Mouse (Mus musculus) left cerebral cortex, adult 11 months (tissue): ENCODE measurements at regions not wholly inside any gene's neighbourhood (a gene's known extent, or its start where the extent isn't known, plus 50 kb on each side); places are given as distances from the start of the nearest gene placed in this dataset.

Experiments used
- DNase-seq: peaks from one replicate; pipeline ENCODE4 v3.0.0; 2022; ENCODE audit warnings: low spot score

DNA sequence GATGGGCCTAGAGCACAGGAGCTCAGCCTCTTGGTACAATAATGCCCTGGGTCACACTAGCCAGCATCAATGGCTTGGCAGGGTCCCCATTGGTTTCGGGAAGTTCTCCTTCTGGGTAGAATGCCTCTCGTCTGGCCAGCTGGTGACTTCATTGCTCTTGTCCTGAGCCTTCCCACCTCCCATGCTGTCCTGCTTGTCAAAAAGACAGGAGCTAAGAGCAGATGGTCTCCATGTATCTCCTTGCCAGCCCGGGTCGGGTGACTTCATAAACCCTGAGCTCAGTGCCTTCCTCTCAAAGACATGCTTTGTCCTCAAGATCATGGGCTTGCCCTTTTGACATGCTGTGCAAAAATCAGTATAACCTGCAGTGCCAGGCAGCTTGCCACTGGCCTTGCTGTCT is 179.2 kb upstream of the Sh3bp4 start:
- DNase-seq: no peak

DNA sequence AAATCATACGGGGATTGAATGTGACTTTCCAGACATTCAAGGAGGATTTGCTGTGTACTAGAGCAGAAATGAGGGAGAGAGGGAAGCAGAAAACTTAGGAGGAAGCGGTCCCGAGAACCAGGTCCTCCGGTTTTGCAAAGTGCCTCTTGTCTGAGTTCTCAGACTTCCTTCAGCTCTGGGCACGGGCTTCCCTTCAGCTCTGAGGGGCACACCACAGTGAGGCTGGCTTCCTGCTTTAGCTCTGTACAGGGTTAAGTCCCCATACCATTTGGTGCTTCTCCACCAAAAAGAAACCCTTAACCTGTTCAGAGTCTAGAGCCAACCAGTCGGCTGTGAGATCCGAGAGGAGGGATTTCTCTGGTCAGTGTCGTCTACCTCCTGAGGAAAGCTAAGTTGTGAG is 167.8 kb upstream of the Sh3bp4 start:
- no peak for DNase-seq

DNA sequence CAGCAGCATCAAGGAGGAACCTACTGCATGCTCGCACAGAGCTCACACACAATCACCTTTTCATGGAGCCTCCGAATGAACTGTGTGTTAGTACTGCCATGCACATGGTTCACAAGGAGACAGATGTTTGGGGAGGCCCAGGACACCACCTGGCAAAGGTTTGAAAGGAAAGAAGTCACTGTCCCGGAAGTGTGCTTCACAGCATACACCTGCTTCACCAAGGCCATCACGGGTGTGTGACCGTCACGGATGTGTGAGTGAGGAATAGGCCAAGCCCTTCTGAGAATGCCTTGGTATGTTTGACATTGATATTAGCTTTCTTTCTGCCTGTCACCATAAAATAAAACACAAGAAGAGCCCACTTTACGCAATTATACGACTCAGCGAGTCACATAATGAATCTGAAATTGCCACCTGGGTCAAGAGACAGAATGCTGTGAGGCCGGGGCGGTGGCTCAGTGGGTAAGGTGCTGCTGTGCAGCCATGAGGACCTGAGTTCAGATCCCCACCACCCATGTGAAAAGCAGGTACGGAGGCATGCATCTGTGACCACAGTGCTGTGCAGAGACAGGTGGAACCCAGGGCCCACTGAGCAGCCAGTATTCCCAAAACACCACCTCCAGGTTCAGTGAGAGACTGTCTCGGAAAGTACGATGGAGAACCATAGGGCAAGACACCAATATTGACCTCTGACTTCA is 162.3 kb upstream of the Sh3bp4 start:
- DNase-seq: no peak

DNA sequence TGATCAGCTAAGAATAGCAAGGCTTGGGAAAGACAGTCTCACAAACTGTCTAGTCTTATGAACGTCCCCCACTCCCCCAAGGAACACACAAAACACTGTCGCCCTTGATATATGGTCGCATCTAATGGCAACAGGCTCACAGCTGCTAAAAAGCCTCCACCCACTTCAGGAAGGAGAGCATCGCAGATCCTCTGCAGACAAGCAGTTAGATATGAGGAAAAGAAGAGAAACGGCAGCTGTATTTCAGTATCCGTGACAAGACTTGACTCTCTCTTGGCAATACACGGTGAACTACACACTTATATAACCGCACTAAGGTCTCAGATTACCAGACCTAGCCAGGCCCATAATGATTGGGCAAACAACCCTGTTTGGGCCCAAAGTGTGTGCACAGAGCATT is 161.5 kb upstream of the Sh3bp4 start:
- DNase-seq: no peak

DNA sequence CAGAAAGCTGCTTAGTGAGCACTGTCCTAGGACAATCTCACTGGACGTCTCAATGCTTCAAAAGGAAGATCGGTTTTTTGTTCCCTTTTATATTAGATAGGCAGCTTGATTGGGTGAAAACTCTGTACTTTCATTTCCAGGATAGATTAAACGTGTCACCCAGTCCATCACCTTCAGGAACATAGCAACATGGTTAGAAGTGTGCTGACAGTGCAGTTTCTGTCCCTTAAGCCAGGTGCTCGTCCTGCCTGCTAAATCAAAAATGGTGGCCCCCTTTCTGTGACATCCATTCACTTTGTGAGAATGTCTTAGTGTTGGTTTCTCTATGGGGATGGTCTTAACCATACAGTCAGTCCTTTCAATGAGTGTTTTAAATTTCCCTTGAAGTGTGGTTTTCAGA is 160.9 kb upstream of the Sh3bp4 start:
- DNase-seq: no peak

DNA sequence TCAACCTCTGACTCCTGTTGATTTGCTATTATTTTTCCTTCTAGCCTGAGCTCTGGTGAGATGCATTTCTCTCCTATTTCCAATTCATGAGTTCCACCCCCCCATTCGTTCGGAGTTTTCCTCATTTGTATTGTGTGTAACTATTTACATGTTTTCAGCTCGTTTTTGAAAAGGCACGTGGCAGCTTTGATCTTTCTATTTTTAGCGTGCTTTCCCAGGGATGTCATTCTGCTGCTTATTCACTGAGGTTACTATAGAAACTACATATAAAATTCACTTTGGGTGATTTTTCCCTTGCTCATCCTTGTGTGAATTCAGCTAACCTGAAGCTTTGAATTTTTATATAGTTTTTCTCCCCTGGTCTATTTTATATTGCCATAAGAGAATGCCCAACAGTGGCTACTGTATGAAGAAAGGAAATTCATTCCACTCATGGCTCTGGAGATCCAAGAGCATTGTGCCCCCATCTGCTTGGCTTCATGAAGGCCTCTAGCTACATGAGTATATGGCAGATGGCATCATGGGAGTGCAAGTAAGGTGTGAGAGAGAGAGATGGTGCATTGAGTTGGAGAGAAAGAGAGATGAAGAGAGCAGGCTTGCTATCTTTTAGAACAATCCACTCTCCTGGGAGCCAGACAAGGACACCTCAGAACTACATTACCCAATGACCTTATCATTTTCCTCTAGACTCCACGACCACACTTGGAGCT is 160.2 kb upstream of the Sh3bp4 start:
- no peak for DNase-seq

DNA sequence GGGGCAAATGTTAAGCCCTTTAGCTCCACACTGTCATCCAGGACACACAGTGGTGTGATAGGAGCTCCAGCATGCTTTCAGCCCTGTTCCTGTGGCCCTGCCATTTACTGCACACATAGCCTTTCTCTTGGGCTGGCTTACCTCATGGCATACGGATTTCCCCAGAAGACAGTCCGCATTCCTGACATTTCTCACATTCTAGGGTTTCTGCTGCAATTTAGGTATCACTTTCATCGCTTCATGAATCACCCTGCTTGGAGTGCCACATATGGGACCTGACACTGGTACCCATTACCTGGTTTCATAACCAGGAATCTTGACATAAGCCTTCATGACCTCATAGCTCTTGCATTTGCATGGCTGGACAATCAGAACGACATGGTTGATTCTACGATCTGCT is 158.5 kb upstream of the Sh3bp4 start:
- no peak for DNase-seq

DNA sequence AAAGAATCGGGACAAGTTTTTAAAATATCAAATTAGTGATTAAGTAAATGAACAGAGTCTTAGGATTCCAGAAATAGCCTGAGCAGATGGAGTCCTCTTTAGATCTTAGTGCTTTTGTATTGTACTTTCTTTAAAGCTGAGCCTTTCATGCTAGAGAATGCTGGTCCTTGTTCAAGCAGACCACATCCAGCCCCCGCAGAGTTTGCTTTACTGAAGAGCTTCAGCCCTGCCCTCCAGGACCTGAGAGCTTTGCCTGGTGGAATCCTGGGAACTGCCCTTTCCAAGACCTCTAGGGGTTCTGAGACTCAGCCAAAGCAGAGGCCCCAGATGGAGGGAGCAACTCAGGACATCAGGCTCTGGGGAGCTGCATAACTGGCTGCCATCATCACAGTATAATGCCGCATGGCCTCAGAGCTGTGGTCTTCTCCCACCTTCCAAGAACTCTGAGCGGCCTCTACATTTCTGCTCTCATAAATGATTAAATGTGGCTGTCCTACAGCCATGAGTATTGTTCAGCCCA is 153.6 kb upstream of the Sh3bp4 start:
- DNase-seq: no peak

DNA sequence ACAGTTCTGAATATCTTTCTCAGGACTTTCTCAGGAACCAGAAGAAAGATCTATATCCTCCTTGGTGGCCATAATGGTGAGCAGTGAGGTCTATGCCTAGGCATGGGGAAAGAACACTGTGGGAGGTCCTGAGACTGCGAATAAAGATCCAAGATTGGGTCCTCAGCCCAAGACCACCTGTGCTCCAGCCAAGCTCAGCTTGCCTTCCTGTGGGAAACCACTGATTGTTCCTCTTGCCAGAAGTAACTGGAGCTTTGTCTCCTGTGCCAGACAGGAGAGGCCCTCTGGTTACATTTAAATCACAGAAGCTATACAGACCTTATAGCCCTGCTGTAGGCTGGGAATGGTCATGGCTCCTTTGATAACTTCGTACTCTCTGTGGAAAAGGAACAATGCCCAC is 148.8 kb upstream of the Sh3bp4 start:
- DNase-seq: no peak

DNA sequence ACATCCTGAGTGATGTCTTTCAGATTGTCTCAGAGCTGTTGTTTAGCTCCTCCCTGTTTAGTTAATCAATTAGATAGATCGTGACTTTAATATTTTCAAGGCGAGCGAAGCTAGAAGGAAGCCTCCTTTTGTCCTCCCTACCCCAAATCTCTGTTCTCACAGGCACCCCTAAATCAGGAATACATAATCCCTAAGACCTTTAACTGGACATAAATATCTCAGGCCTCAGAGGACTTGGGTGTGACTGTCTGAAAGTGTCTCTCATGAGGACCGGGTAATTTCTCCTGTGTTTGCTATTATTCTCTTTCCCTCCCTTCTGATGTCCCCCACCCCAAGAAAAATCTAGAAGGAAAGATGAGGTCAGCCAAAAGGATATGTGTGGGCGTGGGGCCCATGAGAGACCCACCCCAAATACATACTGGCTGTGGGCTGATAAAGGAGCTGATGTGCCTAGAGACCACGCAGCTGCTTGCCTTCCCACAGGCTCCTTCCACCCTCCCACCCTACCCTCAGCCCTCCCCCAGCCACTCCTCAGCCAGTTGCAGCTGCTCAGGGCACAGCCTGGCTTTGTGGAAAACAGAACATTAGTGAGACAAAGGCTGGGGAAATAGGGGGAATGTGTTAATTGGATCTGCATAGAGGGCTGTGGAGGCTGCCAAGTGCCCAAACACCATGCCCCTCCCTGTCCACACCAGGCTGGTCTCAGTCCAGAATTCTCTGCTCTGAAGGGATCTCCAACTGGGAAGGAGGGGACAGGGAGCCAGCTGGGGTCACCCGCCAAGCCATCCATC is 146.2 kb upstream of the Sh3bp4 start:
- DNase-seq: no peak

DNA sequence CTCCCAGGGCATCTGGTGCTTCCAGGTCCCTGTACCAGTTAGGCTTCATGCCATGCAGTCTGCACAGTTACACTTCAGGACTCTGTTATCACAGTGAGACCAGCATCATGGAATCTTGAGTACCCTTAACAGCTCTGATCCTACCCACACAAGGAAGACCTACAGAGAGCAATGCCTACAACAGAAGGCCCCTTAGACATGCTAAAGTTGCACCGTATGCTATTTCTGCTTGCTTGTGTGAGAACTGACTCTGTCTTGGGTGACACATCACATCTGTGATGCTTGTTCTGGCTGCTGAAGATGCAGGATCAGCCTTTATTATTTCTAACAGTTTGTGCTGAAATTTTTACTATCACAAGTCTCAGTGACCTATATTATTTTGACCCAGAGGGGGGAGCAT is 135.0 kb upstream of the Sh3bp4 start:
- no peak for DNase-seq

DNA sequence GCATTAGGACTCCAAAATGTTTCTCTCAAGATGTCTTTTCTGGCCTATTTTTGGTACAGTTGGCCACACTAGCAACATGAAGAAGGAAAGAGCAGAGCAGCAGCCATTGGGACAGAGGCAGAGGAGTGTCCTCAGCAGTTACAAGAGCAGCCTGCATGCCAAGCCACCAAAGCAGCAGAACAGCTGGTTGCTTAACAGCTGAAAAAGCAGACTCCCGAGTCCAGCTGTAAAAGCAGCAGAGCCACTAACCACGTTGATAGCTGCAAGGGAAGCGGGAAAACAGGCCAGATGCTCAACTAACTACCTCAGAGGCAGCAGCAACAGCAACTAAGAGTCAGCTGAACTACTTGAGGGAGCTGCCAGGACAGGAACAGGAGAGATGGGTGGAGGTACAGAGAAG is 134.4 kb upstream of the Sh3bp4 start:
- DNase-seq: no peak

DNA sequence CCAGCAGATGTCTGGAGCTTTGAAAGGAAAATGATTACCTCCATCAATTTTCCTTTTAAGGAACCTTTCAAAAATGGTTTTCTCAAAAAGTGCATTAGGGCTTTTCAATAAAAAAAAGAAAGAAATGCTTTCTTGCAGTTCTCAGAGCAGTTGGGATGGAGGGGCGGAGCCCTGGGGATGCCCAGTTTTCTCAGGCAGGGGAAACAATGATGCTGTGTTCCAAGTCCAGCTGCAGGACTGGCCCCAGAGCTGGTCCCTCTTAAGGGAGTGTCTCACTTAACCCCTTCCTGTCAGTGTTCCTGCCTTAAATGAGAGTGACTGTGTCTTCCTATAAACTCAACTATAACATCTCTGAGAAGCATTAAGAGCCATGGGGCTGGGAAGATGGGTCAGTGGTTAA is 132.9 kb upstream of the Sh3bp4 start:
- no peak for DNase-seq

DNA sequence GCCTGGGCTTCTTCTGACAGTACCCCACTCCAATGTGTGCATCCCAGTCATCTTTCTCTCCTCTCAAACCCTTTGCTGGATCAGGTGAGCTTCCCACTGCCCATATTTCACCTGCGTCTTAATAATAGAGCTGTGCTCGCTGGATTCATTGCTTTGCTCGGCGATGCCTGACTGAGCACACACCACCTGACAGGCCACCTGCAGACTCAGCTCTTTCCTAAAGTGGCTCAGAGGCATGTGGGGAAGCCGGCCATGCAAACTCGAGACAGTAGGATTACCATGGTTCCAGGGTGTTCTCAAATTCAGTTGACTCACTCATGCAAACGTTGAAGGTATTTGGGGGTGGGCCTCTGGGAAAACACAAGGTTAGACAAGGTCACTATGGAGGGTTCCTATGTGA is 131.8 kb upstream of the Sh3bp4 start:
- no peak for DNase-seq

DNA sequence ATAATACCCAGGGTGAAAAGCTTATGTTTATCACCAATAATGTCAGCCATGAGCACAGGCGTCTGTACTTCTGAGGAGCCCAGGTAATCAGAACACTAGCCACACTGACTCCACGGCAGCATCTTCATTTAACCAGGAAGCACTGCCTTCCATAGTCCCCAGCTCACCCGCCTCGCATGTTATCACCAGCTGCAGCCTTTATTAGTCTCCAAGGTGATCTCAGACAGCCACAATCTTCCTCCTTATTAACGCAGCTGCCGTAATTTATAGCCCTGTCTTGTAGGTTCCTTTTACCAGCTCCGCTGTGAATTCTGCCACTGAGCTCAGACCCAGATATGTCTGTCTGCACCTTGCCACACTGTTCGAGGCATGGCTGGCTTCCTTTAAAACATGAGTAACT is 127.2 kb upstream of the Sh3bp4 start:
- DNase-seq: no peak

DNA sequence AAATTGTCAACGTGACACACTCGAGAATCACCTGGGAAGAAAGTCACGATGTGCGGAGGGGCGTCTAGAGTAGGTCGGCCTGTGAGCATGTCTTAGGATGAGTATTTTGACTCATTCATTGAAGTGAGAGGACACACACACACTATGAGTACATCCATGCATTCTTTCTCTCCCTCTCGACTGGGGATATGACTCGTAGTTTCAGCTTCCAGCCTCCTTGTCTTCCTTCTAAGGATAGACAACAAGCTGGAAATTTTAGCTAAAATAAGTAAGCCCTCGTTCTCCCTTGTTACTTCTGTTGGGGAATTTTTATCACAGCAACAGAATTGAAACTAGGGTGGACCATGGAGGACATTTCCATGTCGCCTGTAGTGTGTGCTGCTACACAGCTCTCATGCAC is 124.3 kb upstream of the Sh3bp4 start:
- no peak for DNase-seq

DNA sequence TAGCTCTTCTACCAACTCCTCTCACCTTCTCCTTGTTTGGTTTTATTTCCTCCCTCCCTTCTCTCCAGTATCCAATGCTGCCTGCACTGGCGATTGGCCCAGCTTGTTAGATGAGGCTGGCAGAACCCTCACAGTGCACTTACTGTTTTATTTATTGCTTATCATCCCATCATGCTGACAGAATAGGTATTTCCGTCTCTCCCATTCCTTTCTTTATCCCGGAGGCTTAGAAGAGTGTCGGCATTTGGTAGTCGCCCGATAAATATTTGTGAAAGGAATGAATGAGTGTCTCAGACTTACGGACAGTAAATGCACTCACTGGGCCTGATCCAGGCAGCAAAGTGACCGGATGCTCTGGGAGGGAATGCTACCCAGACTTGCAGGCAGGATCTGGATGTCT is 123.8 kb upstream of the Sh3bp4 start:
- DNase-seq: no peak

DNA sequence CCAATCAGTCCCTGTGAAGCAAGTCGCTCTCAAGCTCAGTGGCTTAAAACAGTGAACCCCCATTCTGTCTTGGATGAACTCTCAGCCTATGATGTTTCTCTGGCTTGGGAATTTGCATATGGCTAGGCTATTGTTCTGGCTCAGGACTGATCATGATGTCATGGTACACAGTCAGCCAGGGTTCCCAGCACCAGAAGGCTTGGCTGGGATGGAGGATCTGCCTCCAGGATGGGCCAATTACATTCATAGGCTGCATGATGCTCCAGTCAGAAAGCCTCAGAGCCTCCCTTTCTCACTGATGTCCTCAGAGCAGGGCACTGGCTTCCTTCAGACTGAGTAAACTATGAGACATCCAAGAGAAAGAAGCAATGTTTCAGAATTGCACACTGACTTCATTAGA is 120.3 kb upstream of the Sh3bp4 start:
- DNase-seq: no peak

DNA sequence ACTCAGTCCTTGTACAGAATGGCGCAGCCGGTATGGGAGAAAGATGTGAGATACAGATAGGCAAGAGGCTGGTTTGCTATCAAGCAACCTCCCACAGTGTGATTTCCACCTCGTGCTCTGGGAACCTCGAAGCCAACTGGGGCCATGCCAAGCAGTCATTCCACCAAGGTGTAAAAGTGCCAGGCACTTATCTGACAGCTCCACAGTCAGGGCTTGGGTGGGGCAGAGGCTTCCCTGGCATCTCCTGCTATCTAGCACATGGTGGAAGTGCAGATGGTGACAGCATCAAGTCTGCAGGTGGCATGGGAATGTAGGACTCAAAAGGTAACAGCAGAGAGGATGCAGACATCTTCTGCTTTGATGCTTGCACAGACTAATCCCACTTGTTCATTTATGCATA is 116.7 kb upstream of the Sh3bp4 start:
- no peak for DNase-seq

DNA sequence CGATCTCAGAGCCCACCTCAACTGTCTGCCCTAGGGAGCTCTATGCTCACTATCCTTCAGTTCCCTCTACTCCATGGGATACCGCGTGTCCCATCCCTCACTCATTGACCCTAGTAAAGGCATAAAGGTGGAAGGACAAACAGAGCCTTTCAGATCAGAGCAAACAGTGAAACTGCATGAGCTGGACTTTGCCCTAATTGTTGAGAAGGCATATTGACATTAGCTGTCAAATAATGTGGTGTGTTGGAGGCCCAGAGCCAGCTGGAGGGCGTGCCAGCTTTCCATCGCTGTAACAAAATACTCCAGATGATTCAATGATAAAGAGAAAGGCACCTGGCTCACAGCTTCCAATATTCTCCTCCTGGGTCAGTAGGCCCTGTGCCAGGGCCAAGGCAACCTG is 115.4 kb upstream of the Sh3bp4 start:
- DNase-seq: no peak

DNA sequence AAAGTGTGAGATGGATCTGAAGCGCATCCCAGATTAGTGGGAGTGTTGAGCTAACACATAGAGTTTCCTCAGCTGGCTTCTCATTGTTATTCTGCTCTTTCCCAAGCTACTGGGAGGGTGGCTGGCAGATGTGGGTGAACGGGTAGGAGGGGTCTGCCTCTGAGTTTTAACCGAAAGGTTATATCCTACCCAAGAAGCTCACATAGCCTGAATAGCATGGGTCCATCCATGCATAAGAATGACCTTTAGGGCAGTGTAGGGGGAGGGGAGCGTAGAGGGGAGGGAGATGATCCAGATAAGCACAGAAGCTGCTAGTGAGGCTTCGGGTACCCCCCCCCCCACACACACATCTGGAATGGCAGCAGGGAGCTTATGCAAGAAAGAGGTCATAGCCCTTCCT is 113.2 kb upstream of the Sh3bp4 start:
- no peak for DNase-seq

DNA sequence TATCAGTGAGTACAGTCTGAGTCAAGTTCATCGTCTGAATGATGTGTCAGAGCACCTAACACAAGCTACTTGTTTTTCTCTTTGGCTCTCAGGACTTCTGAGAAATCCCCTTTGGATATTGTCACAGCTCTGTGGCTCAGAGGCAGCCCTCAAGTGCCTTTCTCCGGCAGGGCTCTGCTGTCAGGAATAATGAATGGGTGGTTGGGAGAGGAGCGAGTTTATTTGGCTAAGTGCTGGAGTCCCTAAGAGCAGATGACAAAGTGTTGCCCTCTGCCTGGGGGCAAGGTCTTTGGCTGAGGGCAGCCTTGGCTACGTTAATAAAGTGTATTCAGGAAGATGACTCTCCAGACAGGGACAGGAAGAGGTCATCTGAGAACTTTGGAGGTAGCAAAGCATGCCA is 110.5 kb upstream of the Sh3bp4 start:
- DNase-seq: no peak

DNA sequence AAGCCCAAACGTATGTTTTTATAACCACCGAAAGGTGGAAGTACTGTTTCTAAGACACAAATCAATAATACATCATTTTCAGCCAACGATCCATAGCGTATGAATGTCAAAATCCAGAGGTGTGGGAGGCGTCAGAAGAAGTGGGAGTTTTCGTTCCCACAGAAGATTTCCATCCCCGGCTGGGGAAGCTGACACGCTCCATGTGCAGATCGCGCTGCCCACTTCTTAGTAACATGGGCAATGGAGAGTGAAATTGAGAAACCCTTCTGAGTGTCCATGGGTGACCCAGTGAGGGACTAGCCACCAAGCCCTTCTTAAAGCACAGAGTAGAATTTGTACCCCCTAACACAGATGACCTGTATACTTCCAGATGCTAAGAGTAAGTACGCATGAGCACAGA is 110.1 kb upstream of the Sh3bp4 start:
- DNase-seq: no peak
